Mouse (Mus musculus): ENCODE measurements around the gene Wdr72.

- TF ChIP-seq POLR2A (IDR thresholded peaks at IDR 0.05; ENCODE audit: borderline replicate concordance, control insufficient read depth, low read depth, low read length) = no peak
- TF ChIP-seq CTCF (IDR thresholded peaks at IDR 0.05; ENCODE audit: control insufficient read depth, insufficient read depth, low read length) = no peak
Observed at GRCm38 (mm10) chr9:74169904-74170303, 59.7 kb downstream of the Wdr72 start.

Data from bone marrow, adult 2 months (tissue).